Mouse (Mus musculus): ENCODE results near the gene Ube2q1.

DNA sequence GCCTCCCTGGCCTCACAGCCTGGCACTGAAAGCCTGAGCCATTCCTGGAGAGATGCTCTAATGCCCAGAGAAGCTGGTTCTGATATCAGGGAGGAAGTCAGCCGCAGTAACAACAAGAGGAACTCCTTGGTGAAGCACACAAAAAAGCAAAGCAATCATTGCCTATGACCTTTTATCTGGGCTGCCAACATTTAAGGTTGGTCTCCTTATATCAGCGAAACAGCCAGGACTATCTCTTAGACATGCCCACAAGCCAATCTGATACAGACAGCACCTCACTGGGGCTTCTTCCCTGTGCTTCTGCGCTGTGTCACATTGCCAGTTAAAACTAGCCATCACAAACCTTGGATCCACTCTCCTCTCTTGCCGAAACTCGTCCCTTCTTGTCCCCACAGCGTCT, 34.9 kb upstream of the Ube2q1 start:
- TF ChIP-seq CTCF (IDR thresholded peaks at IDR 0.05; ENCODE audit: low read depth, low read length), result no peak
- no peak for TF ChIP-seq POLR2A (IDR thresholded peaks at IDR 0.05; ENCODE audit: extremely low read depth, insufficient read depth, low read length)

Measured in liver, adult 2 months (tissue).